Mouse (Mus musculus) C2C12 (cell line): ENCODE measurements at regions not wholly inside any gene's neighbourhood (a gene's known extent, or its start where the extent isn't known, plus 50 kb on each side); places are given as distances from the start of the nearest gene placed in this dataset.

ENCODE experiments used
- H3K27me3 ChIP-seq: one replicate; pipeline ENCODE4 v1.6.1; 2011; ENCODE audit not compliant: control insufficient read depth, insufficient read depth, insufficient read length
- H3K36me3 ChIP-seq: one replicate; pipeline ENCODE4 v1.6.1; 2011; ENCODE audit not compliant: control insufficient read depth, insufficient read depth
- H3K4me3 ChIP-seq: one replicate; pipeline ENCODE4 v1.5.1; 2011; ENCODE audit warnings: mild to moderate bottlenecking, control low read depth; ENCODE audit not compliant: poor library complexity, insufficient read depth, severe bottlenecking
- H3K79me2 ChIP-seq: one replicate; pipeline ENCODE4 v1.6.1; 2011; ENCODE audit not compliant: control insufficient read depth, insufficient read depth
- H3K79me3 ChIP-seq: one replicate; pipeline ENCODE4 v1.6.1; 2011; ENCODE audit warnings: low read depth, control low read depth
- H3ac ChIP-seq: one replicate; pipeline ENCODE3; 2011; ENCODE audit warnings: low read depth; ENCODE audit not compliant: control insufficient read depth, insufficient read length
- CEBPB ChIP-seq: IDR thresholded peaks from one replicate; pipeline ENCODE4 v1.6.1; 2011; ENCODE audit warnings: low read depth, mild to moderate bottlenecking, control low read depth, moderate library complexity
- CTCF ChIP-seq: IDR thresholded peaks from one replicate; pipeline ENCODE4 v1.5.1; 2011; ENCODE audit not compliant: control insufficient read depth, insufficient read depth, insufficient read length
- FOSL1 ChIP-seq: IDR thresholded peaks from one replicate; pipeline ENCODE4 v1.8.0; 2011; ENCODE audit warnings: mild to moderate bottlenecking, low read length; ENCODE audit not compliant: poor library complexity, insufficient read depth, severe bottlenecking
- MAX ChIP-seq: IDR thresholded peaks from one replicate; pipeline ENCODE4 v1.6.1; 2011; ENCODE audit warnings: mild to moderate bottlenecking, control low read depth
- MYOD1 ChIP-seq: IDR thresholded peaks from one replicate; pipeline ENCODE4 v1.6.1; 2011; ENCODE audit warnings: low read depth; ENCODE audit not compliant: control insufficient read depth, insufficient read length
- MYOG ChIP-seq: IDR thresholded peaks from one replicate; pipeline ENCODE4 v1.6.1; 2011; ENCODE audit not compliant: control insufficient read depth, insufficient read length; ENCODE audit errors: extremely low read depth
- USF1 ChIP-seq: IDR thresholded peaks from one replicate; pipeline ENCODE4 v1.6.1; 2011; ENCODE audit warnings: low read depth, mild to moderate bottlenecking, control low read depth, moderate library complexity

GRCm38 (mm10) chr3:21633600-21634221 lies 442.7 kb upstream of the Tbl1xr1 start:
- Histone ChIP-seq H3K79me2 (no peaks in the 10 kb centered on the region), H3ac (no peak overlapping the region), H3K79me3 (no peaks in the 10 kb centered on the region), H3K36me3 (no peaks in the 10 kb centered on the region), H3K4me3 (no peak overlapping the region), H3K27me3 (no peaks in the 10 kb centered on the region)
- no peak for TF ChIP-seq CTCF
- TF ChIP-seq MAX, result no peak

DNA sequence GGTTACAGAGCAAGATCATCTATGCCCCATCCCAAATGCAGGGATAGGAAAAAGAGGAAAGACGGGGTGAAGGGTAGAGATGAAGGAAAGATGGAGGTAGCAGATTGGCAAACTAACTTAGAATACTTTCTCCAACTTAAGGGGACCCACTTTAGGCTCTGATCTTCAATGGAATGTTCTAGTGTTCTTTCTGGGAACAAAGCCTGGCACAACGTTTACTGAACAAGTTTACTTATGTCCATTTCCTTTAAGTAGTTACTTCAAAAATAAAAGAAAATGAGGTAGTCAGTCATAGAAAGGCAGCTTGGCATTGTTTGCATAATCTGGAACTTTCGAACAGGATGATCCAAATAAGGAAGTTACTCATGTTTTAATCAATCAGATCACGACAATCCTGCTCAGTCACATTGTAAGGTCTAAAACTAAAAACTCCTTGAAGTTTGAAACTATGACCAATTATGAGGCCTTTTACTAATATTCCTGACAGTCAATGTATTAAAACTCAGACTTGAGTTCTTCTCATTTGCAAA lies 441.7 kb upstream of the Tbl1xr1 start:
- no peak overlapping the region for H3ac ChIP-seq
- no peaks in the 10 kb centered on the region for H3K79me3 ChIP-seq
- no peaks in the 10 kb centered on the region for H3K36me3 ChIP-seq
- TF ChIP-seq USF1 (no peak), CTCF (no peak), MYOG (no peak), CEBPB (no peak), MAX (no peak), MYOD1 (no peak), FOSL1 (no peak)
- no peak overlapping the region for H3K4me3 ChIP-seq
- no peaks in the 10 kb centered on the region for H3K27me3 ChIP-seq
- H3K79me2 ChIP-seq, result no peaks in the 10 kb centered on the region

GRCm38 (mm10) chr3:21638886-21639285 lies 437.6 kb upstream of the Tbl1xr1 start:
- H3K79me3 ChIP-seq, result no peaks in the 10 kb centered on the region
- no peaks in the 10 kb centered on the region for H3K79me2 ChIP-seq
- no peak for TF ChIP-seq CTCF
- TF ChIP-seq CEBPB, result no peak
- no peak for TF ChIP-seq USF1
- H3K27me3 ChIP-seq, result no peaks in the 10 kb centered on the region
- H3K36me3 ChIP-seq, result no peaks in the 10 kb centered on the region
- no peak overlapping the region for H3ac ChIP-seq
- no peak overlapping the region for H3K4me3 ChIP-seq

DNA sequence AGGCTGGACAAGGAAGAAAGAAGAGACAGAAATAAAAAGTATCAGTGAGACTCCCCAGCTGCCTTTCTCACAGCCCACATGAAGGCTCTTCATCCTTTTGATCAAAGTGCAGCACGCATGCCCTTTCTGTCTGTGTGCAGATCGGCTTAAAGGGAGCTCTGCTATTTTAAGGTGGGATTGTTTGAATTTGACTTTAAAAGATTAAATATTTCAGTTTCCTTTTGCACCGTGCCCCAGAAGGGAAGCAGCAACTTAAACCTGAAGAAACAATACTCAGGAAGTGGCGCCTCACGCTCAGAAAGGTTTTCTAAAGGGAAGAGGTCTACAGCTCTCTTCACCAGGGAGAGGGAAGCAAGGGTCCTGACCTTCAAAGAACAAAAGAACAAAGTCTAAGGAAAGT lies 436.9 kb upstream of the Tbl1xr1 start:
- Histone ChIP-seq H3K27me3 (no peaks in the 10 kb centered on the region), H3K36me3 (no peaks in the 10 kb centered on the region), H3K79me2 (no peaks in the 10 kb centered on the region), H3K79me3 (no peaks in the 10 kb centered on the region), H3ac (no peak overlapping the region), H3K4me3 (no peak overlapping the region)
- TF ChIP-seq CTCF (no peak), MYOG (no peak), USF1 (no peak), FOSL1 (no peak), MAX (no peak), MYOD1 (no peak), CEBPB (no peak)

DNA sequence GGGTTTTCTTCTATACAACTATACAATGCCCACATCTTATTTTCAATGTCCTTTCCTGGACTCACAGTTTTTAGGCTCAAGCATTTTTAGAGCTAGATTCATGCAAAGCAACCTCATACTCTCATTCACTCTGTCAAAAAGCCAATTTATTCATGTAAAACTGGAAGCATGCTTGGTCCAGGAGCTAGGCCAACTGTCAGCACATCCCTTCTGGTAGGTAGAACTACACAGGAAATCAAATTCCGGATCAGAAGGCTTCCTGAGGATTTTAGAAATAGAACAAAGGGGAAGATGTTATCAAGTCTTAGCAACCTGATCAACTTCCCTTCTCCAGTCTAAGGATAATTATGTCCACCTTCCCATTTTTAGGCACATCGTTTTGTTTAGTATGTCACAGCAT lies 432.4 kb upstream of the Tbl1xr1 start:
- Histone ChIP-seq H3K36me3 (no peaks in the 10 kb centered on the region), H3K27me3 (no peaks in the 10 kb centered on the region), H3K4me3 (no peak overlapping the region), H3K79me2 (no peaks in the 10 kb centered on the region), H3K79me3 (no peaks in the 10 kb centered on the region), H3ac (no peak overlapping the region)
- TF ChIP-seq MYOG (no peak), USF1 (no peak), CEBPB (no peak), CTCF (no peak), FOSL1 (no peak), MAX (no peak), MYOD1 (no peak)

GRCm38 (mm10) chr3:21645268-21645667 lies 431.2 kb upstream of the Tbl1xr1 start:
- H3K79me3 ChIP-seq, result no peaks in the 10 kb centered on the region
- no peaks in the 10 kb centered on the region for H3K27me3 ChIP-seq
- no peaks in the 10 kb centered on the region for H3K36me3 ChIP-seq
- H3K4me3 ChIP-seq, result no peak overlapping the region
- H3K79me2 ChIP-seq, result no peaks in the 10 kb centered on the region
- H3ac ChIP-seq, result no peak overlapping the region
- TF ChIP-seq MYOG (no peak), CEBPB (no peak), MYOD1 (no peak), FOSL1 (no peak), MAX (no peak), CTCF (no peak), USF1 (no peak)
